Mouse (Mus musculus): Measurements from ENCODE around the gene Ywhab.

Gene Ywhab
- long read RNA-seq, experiment 1, transcript Ywhab-201 (6 exons, 3,013 nt): major isoform, 132 of 168 reads
- long read RNA-seq, experiment 1, partial matches to known transcripts: 32 of 168 reads
- long read RNA-seq, experiment 1, other reads (novel, unspliced or antisense): 4 of 168 reads
- long read RNA-seq, experiment 2, transcript Ywhab-201 (6 exons, 3,013 nt): major isoform, 204 of 276 reads
- long read RNA-seq, experiment 2, partial matches to known transcripts: 51 of 276 reads
- long read RNA-seq, experiment 2, other reads (novel, unspliced or antisense): 21 of 276 reads

DNA sequence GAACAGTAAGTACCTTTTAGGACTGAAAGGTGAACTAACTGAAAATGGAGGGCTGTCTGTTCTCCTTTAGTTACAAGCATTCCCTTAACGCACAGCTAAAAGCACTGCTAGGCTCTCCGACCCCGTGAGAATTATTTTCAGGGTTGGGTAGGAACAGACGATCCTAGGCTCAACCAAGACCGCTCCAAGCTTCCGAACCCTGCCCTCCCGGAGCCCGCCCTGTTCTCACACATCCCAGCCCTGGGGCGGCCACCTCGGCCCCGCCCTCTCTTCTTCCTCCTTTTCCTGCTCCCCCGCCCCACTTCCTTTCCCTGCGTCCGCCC is at the start of gene Ywhab:
TSS of gene Ywhab (plus strand) at position 307 of the 323 bp plus-strand sequence.
- intact Hi-C loops (cut with DNase I): no loop called here

DNA sequence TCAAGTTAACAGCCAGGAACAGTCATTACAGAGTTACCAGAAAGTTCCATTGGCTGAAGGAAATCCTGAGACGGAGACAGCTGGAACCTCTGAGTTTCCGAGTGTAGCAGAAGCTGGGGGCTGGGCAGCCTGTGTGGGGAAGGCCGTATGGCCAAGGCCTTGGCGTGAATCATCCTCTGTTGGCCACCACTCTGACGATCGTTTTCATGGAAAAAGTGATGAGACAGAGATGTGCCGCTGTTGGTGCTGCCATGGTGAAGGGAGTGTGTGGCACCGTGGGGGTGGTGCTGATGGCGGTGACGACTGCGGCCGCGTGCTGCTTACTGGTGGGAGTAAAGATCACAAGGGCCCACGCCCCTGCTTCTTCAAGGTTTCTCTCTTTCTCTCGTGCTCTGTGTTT is 48.5 kb upstream of the Ywhab start:
- intact Hi-C loops (cut with DNase I): no loop called here

DNA sequence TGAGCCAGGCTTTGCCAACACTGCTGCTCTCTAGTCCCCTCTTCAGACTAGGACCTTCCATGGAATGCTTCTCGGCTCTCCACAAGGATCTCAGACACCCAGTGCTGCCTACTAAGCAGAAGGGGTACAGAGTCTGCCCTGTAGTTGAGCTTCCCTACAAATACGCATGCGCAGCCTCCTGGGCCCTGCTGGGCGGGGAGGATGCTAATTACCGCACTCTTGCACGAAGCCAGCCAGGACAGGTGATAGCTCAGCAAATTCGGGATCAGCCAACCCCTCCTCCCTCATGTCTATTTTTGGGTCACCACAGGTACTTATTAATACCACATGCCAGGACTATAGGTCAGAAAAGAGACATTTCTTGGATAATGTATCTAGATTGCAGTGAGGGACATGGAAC is 46.8 kb upstream of the Ywhab start:
- intact Hi-C loops (cut with DNase I): no loop called here

DNA sequence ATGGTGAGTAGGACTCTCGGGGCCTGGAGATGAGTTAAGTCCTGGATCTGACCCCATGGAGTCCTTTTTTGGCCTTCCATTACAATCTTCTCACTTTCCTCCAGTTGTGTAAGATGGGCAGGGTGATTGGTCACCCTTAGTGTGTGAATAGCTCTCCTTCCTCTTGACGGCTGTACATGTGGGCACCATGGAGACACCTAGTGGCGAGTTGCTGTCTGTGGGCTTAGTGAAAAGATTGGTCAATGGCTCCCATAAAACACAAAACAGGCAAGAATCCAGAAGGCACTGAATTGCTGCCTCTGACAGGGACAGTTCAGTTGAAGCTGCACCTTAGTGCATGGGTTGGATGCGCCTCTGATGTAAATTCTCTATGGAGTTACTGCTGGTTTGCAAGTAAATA is 43.0 kb upstream of the Ywhab start:
- intact Hi-C loops (cut with DNase I): loop anchor here (5.0 kb wide), 2 partner anchors 34 to 94 kb away; partner anchors contain the start of gene Rims4

DNA sequence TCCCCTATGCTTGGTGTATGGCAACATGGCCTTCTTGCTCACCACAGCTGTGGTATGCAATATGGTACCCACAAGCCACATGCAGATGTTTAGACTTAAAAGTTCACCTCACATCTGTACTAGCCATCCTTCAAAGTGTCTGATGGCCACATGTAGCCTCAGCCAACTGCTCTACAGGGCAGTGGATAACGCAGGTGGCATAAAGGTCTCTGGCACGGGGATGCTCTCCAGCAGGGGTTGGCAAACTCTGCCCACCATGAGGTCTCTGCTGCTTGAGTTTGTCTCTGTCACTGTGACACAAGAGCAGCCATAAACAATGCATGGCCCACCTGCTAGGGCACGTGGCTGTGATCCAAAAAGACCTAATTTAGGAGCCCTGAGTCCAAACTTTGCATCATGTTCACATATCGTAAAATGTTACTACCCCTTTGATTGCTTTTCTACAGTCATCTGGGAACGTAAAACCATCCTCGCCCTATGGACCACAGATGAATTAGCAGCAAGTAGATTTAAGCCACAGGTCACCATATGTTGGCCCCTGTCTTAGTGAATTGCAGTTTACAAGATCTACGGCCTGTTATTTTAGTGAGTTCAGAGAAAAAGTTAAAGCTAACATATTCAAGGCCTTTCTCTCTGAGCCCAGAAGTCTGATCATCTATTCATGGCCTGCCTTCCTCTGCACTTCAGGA is 41.0 kb upstream of the Ywhab start:
- intact Hi-C loops (cut with DNase I): loop anchor here (5.0 kb wide), 2 partner anchors 36 to 96 kb away; partner anchors contain the start of gene Rims4

DNA sequence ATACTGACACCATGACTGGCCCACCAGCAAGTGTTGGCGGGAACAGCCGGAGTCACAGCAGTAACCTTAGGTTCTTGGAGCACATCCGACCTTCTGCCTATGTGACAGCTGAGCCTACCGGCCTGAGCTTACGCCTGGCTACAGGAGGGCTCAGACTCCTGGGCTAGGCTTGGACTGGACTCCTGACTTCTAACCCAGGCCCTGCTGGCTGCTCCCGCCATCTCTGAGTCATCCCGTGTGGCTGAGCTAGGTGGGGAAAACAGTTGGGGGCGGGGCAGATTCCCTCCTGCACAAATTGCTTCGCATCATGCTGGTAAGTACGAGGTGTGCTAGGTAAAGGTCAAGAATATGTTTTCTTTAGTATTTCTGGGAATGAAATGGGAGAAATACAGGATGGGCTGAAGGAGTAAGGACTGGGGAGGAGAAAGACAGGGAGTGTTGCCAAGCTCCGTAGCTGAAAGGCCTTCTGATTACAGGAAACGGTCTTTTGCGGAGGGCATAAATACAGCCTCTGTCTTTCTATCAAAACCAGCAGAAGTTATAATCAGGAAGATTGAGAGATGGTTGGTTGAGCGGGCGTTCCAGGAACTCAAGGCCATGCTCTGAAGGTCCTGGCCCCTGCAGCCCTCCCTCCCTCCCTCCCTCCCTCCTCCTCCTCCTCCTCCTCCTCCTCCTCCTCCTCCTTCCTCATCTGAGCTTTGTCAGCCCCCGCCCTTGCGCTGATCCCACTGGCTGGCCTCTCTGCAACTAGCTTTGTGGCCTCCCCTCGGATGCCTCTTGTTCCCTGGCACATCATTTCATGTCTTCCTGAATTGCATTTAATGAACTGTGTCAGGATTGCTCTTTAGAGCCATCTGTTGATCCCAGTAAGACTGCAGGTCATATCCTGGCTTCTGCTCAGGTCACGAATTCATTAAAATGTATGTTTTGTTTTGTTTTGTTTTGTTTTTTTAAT is 29.9 kb upstream of the Ywhab start:
- intact Hi-C loops (cut with DNase I): loop anchor here (5.0 kb wide), 1 partner anchor 108 kb away; no protein-coding TSS in a partner anchor

DNA sequence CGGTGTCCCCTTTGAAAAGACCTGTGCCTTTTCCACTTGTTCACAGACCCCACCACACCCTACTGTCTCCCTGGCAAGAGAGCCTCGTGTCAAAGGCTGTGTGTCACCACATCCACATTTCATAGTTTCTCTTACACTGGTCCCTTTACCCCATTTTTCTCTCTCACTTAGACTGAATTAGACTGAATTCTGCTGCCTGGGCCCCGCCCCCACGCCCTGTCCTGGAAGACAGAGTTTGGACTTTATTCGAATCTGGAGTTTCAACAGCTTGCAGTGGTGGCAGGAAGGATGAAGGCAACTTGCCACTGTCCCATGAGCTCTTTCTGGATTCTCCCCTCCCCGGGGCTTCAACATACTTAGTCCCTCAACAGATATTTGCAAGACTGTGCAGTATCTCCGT is 29.1 kb upstream of the Ywhab start:
- intact Hi-C loops (cut with DNase I): loop anchor here (5.0 kb wide), 1 partner anchor 108 kb away; no protein-coding TSS in a partner anchor

DNA sequence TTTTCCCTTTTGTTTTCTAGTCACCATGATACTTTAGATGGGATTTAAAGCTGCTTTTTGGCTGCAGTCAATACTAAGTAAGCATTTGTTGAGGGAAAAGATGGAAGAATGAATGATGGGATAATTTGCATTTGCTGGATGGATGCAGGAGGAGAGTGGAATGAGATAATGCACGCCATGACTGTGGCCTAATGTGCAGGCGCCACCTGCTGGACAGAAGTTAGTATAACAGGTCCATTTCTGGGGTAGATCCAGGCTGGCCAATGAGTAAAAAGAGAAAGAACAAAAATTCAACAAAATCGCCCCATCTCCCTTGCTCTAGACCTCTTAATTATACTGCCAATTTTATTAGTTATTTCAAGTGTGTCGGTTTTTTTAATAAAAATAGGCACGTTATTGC is 26.2 kb upstream of the Ywhab start:
- intact Hi-C loops (cut with DNase I): loop anchor here (5.0 kb wide), 1 partner anchor 111 kb away; no protein-coding TSS in a partner anchor

DNA sequence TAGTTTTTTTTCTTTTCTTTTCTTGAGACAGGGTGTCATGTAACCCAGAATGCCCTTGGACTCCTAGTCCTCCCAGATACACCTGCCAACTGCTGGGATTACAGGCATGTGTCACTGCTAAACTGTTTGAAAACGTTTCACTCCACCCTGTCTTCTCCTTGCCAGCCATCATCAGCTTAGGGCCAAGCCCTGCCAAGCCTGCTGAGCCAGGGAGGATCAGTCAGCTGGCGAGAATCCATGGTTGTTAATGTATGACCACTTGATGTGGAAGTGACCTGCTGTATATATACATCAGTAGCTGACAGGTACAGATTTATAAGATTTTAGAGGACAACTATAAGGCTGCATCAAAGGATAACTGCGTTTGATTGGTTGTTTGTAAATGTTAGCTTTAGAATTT is 24.4 kb upstream of the Ywhab start:
- intact Hi-C loops (cut with DNase I): no loop called here

DNA sequence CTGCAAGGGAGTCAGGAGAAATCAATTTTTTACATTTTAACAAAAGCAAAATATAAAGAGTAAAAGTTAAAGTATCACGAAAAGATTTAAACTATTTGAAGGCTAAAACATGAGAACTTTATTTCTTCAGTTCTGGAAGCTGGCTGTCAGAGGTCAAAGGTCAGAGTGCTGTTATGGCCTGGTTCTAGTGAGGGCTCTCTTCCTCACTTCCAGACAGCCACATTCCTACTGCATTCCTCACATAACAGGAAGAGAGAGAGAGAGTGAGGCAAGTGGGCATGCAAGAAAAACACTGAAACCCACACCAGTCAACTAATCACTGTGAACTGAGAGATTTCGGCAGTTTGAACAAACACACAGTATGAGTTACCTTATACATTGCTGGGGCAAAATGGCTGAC is 20.7 kb upstream of the Ywhab start:
- intact Hi-C loops (cut with DNase I): no loop called here

DNA sequence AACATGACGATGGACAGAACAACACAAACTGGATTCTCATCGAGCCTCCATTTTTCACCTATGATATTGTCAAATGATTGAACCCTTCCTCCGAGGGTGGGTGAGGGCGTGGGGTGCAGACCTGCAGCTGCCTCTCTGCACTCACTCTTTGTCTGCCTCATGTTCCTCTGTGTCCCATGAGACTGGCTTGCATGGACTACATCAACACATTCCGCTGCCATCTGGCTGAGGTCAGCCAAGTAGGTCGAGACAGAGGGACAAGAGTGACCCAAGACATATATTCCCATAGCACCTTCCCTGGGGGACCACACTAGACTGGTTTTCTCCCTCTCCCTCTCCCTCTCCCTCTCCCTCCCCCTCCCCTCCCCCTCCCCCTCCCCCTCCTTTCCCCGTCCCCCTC is 18.3 kb upstream of the Ywhab start:
- intact Hi-C loops (cut with DNase I): no loop called here

DNA sequence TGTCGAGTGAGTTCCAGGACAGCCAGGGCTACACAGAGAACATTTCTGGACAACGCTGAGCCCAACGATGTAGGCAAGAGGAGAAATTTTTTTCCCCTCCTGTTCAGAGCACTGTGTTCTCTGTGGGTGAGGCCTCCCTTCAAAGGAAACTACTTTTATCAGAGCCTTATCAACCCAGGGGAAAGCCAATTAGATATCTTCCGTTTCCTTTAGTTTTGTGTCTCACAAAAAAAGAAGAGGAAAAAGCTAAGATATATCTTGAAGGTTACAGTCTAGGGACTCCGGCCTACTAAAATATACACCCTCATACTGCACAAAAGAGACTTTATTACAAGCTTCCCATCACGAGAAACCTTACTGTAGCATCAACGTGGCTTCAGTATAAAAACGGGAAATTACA is 7.5 kb upstream of the Ywhab start:
- intact Hi-C loops (cut with DNase I): no loop called here

DNA sequence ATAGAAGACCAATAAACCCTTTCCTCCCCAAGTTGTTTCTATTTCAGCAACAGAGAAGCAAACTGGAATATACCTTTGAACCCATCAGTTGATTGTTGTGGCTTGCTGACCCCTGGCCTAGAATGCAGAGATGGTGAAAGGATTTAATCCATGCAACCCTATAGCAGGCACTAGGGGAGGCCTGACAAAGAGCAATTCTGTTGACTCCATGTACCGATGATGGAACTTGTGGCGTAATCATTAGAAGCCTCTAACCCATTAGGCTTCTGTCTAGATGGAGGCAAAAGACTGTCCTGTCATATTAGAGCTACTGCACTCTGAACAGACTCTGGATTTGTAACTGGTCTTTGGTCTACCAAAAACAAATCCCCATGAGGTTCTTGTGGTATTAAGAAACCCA is 1.9 kb upstream of the Ywhab start:
- intact Hi-C loops (cut with DNase I): no loop called here

DNA sequence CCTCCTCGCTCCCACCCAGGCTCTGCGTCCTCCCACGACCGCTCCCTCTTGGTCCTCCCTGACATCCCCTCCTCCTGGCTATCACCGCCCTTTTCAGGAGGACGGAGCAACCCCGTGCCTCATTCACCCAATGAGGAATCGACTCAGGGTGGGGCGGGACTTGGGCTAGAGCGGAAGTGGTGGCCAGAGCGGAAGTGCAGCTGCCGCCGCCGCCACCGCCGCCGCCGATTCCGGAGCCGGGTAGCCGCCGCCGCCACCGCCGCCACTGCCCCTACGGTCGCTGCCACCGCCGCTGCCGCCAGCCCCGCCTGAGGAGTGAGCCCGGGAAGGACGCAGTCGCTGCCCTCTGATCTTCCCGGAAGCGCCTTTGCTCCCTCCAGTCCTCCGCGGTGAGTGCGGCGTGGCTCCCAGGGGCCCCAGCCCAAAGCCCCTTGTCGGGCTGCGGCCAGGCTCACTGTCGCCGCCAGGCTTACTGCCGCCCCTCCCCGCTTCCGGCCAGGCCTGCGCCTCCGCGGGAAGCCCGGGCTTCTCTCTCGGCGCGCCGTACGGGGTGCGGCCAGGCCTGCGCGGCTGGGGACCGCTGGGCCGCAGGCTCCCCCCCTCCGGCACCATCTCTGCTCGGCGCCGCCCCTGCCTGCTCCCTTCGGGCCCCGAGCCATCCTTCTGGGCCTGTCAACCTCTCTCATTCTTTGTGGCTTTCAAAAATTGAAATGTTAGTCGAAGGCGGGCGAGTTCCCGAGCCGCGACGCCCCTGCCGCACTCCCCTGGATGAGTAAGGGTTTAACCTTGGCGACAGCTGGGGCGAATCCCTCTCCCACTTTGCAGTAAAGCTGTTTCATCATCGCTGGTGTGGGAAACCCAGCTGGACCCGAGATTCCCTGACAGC is 460 bp downstream of the Ywhab start:
- intact Hi-C loops (cut with DNase I): no loop called here

DNA sequence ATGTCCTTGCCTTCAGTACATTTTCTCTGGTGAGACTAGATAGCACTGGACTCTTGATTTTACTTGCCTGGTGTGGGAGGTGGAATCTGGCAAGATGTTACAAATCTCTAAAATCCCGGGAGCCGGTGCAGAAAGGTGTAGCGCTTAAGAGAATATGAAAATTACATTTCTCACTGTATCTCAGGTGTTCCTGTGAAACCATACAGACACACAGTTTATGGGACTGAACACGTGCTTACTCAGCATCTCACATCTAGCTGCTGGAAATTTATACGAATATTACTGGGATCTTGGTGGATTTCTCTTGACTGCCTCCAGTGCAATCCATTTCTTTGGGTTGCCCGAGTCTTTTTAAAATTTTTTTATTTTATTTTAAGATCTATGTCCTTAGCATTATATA is 1.5 kb downstream of the Ywhab start:
- intact Hi-C loops (cut with DNase I): no loop called here

DNA sequence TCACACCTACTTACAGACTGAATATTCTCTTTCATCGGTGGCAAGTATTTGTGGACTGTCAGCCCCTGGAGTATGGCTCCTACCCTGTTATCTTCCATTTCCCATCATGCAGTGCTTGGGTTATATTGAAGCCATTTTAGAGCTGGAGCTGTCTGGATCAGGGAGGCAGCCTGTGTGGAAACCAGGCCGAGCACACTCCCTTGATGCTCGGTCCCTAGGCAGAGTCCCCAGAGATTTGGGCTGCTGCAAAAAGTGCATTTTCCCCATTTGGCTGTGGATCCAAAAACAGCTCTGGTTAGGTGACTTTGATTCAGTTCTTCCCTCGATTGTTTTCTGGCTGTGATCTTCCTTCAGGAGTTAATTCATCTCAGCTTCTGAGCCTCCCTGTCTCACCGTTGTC is 2.1 kb downstream of the Ywhab start:
- intact Hi-C loops (cut with DNase I): no loop called here

DNA sequence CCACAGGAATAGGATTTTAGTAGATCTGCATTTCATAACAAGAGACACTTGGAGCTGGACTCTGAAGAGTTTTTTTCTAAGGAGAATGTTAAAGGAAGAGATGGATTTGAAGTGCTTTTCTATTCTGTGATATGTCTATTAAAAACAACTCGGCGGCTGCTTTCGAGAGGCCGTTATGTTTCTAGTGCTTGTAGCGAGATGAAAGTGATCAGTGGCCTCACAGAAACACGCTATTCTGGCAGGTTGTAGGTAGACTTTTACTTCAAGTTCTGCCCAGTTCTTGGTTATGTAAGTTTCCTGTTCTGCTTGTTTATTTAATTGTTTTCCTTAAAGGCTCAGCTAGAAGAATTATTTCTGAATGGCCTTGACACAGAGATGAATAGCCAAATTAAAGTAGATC is 4.2 kb downstream of the Ywhab start:
- intact Hi-C loops (cut with DNase I): no loop called here

DNA sequence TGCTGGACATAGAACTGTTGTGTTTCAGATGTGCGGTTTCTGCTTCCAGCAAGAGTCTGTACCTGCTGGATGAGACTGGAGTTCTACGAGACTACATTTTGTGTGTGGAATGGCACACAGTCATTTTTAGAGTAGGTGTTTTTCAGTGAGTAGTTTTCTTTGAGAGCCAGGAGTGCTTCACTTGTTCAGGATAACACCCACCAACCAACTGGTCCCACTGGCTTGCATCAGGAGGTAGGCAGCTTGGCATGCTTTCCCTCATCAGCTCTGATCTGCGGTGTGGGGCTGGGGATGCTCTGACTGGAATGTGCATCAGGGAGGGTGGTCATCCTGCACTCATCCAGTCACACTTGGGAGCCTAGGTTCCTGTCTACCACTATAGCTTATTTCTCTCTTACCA is 7.9 kb downstream of the Ywhab start:
- intact Hi-C loops (cut with DNase I): no loop called here

DNA sequence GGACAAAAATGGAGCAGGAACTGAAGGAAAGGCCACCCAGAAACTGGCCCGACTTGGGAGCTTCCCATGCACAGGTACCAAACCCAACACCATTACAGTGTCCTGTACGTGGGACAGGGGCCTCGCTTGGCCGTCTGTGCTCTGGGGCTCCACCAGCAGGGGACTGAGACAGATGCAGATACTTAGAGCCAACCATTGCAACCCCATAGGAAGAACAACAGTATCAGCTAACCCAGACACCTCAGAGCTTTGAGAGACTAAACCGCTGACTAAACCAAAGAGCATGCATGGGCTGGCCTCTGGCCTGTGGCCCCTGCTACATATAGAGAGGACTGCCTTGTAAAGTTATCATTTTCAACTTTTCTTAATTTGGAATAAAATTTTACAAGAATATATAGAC is 9.7 kb downstream of the Ywhab start:
- intact Hi-C loops (cut with DNase I): no loop called here

DNA sequence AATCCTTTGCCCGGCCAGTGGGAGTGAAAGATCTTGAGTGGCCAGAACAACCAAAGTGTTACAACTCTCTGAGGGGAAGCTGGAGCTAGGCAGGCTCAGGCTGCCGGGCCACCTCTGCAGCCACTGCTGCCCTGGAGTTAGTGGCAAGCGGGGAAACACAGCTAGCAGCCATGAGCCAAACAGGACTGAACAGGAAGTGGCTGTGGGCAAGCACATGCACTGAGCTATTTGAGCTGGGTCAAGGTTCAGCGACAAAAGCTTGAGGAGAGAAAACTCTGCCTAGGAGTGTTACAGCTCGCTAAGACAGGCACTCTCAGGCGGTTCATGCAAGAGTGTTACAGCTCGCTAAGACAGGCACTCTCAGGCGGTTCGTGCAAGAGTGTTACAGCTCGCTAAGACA is 12.2 kb downstream of the Ywhab start:
- intact Hi-C loops (cut with DNase I): loop anchor here (5.0 kb wide), 1 partner anchor 60 kb away; no protein-coding TSS in a partner anchor

DNA sequence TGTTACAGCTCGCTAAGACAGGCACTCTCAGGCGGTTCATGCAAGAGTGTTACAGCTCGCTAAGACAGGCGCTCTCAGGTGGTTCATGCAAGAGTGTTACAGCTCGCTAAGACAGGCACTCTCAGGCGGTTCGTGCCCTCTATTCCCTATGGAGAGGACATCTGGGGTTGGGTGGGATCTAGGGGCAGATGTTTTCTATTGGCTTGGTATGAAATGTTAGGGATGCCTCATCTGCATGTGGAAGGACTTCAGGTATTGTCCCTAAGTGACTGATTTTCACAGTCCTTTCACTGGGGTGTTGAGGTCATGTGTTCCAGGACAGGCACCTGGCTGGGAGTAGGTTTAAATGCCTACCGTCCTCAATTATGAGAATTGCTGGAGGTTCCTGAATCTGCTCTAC is 12.8 kb downstream of the Ywhab start:
- intact Hi-C loops (cut with DNase I): loop anchor here (5.0 kb wide), 1 partner anchor 60 kb away; no protein-coding TSS in a partner anchor

All from adrenal gland (tissue).